Mouse (Mus musculus) ovary, postnatal 10 days (tissue): Measurements from ENCODE around the gene Olfr766-ps1.
"Not testable (repeated sequence)": the region's sequence is repeated elsewhere in the genome, so short reads cannot be mapped to it uniquely, and the experiment has no call there.

ENCODE experiments used
- DNase-seq: peaks from one replicate; pipeline ENCODE4 v3.0.0; 2022; ENCODE audit warnings: low spot score

The Olfr766-ps1 gene

DNA sequence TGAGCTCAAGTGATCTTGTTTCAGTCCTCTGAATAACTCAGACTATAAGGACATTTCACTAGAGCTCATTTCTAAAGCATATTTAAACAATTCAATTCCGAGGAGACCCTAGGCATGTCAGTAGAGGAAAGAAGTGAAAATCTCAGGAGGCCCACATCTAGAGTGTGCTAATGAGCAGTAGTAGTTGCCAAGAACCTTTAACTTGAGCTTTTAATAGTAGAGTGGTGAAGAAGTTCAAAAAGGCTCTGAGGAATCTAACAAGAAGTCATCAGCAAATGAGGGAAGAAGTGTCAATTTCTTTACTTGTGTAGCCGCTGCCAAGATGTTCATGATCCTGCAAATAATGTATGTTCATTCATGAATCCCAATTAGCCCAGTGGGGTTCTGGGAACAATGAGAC is at the start of gene Olfr766-ps1:
Olfr766-ps1 (minus strand) TSS at position 101 of the 400 bp plus-strand sequence.
- no peak for DNase-seq

- DNase-seq, result no peak
Observed at GRCm38 (mm10) chr10:129117761-129118160, 49.0 kb upstream of the Olfr766-ps1 start, which contains the start of gene Olfr769. Gene Olfr769 (minus strand): TSS chr10:129117861.

DNA sequence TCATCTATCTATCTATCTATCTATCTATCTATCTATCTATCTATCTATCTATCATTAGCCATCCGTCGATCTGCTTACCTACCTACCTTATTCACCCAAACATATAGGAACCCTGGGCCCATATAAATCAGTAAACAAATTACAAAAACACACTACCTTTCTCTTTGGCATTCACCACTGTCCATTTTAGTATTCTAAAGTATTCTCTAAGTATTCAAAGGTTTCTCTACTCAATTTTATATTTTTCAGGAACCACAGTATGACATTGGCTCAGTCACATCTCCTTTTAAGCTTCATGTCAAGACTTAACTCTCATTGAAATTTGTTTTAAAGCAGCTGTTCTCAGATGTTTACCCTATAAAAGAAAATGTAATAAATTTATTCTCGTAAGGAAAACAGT is 46.4 kb upstream of the Olfr766-ps1 start:
- no peak for DNase-seq

- DNase-seq, result no peak
Observed at GRCm38 (mm10) chr10:129101231-129101630, 32.5 kb upstream of the Olfr766-ps1 start.

DNA sequence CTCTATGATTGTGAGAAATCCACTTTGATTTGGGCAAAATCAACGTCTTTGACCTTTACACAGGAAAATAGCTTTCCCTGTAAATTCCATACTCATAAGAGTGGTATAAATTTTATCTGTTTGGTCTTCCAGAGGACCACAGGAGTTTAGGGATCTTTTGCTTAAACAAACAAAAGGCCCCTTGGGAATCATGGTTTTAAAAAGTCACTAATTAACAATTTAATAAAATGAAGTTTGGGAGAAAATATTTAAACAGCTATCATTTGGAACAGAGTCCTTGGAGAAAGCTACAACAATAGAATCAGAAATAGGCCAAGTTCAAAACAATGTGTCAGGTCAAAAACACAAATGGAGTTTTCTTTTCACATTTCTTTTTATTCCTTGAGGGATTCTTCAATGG is 30.5 kb upstream of the Olfr766-ps1 start, which contains the start of gene Olfr768:
Olfr768 (minus strand) TSS at position 101 of the 400 bp plus-strand sequence.
- no peak for DNase-seq

- not testable (repeated sequence) for DNase-seq
Observed at GRCm38 (mm10) chr10:129082810-129083209, 14.0 kb upstream of the Olfr766-ps1 start, which contains the start of gene Olfr767. Gene Olfr767 (minus strand): TSS chr10:129082910.

DNA sequence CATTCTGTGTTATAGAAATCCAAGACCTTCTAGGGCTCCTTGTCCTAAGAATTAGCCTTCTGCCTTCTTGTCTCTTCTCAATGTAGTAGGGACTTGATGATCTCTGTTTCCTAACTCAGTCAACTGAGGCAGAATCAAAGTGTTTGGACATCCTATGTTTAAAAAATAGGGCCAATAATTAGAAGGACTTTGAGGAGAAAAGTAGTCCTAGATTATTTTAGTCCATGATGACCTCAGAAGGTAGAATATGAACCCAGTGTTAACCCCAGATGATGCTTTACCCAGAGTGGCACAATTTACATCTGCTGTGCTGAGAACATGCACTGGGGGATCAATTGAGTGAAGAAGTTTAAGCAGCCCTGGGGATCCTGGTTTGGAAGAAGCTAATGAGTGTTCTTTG is 18.9 kb downstream of the Olfr766-ps1 start, which contains the start of gene Olfr765:
Olfr765 (minus strand) TSS at position 101 of the 400 bp plus-strand sequence.
- DNase-seq, result not testable (repeated sequence)

GRCm38 (mm10) chr10:129039796-129040195 is 29.0 kb downstream of the Olfr766-ps1 start, which contains the start of gene Olfr764-ps1:
Gene Olfr764-ps1 (minus strand): TSS chr10:129039896.
- DNase-seq, result no peak

- DNase-seq, result no peak
Observed at GRCm38 (mm10) chr10:129028343-129028742, 40.4 kb downstream of the Olfr766-ps1 start.

GRCm38 (mm10) chr10:129026018-129026662 is 42.6 kb downstream of the Olfr766-ps1 start:
- DNase-seq, result no peak

DNA sequence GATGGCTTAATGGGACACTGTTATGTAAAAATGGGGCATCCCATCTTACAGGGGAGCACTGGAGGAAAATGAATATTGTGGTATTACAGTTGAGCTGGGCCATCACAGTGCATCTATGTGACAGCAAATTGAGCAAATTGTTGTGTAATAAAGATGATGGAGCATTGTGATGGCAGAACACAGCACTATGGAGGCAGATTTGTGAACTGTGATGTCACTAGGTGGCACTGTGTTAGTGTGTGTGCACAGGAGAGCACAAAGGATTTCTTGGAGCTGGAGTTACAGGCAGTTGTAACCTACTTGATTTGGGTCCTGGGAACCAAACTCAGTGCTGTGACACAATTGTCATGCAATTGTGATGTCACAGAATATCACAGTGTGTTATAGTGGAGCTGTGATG is 45.5 kb downstream of the Olfr766-ps1 start:
- no peak for DNase-seq

DNA sequence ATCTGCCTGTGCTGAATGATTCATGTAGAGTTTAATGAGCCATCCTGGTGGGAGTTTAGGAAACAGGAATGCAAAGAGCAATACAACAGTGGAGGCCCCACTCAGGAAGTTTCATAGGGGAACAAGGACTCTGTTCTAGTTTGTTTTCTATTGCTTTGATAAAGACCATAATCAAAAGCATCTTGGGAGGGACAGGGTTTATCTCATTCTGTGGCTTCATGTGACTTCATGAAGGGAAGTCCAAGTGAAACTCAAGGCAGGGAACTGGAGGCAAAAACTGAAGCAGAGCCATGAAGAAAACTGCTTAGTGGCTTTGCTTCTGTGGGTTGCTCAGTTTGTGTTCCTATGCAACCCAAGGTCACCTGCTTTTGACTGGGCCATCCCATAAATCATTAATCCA is 54.3 kb downstream of the Olfr766-ps1 start:
- DNase-seq, result no peak
